Mouse (Mus musculus): ENCODE measurements around the gene Stat4. TPM values are rescaled to one million over a fixed set of nuclear protein-coding genes. Genes with fewer than 3 reads are reported as not detected.

Gene Stat4
- polyA plus RNA-seq, 1 experiment = 0.99 TPM

- TF ChIP-seq CTCF (conservative IDR thresholded peaks at IDR 0.05; ENCODE audit: insufficient read depth, insufficient read length, low read depth, low read length) = no peak
- no peak for TF ChIP-seq POLR2A (IDR thresholded peaks at IDR 0.05; ENCODE audit: low read depth, low read length)
- Histone ChIP-seq H3K4me1 (ENCODE audit: control insufficient read depth, insufficient read depth, low read length) (peaks cover 4% of the 10 kb centered on the region; the same call in 1 of the 2 replicates), H3K27ac (ENCODE audit: insufficient read depth, low read depth, low read length) (no peak overlapping the region), H3K27me3 (replicated peaks; ENCODE audit: control insufficient read depth, insufficient read depth, low read length) (no peaks in the 10 kb centered on the region), H3K36me3 (ENCODE audit: control insufficient read depth, insufficient read depth, low read length) (no peaks in the 10 kb centered on the region), H3K4me3 (ENCODE audit: insufficient read depth, low read depth, low read length) (no peak overlapping the region)
- no peak for DNase-seq
- WGBS = 98% methylated on average over 1 of the region's 1 CpGs
Measured at GRCm38 (mm10) chr1:52117777-52118176, 130.8 kb downstream of the Stat4 start.

- TF ChIP-seq POLR2A (IDR thresholded peaks at IDR 0.05; ENCODE audit: low read depth, low read length) (peak; percentile 5), CTCF (conservative IDR thresholded peaks at IDR 0.05; ENCODE audit: insufficient read depth, insufficient read length, low read depth, low read length) (0 out of 2 replicates have a peak, but pooled peaks have one; percentile 8)
- WGBS = 3% methylated on average over 37 of the region's 37 CpGs
- H3K27ac ChIP-seq (ENCODE audit: insufficient read depth, low read depth, low read length) = peak within 1 kb of the TSS; percentile 82
- peak; percentile 92 for DNase-seq
- H3K4me3 ChIP-seq (ENCODE audit: insufficient read depth, low read depth, low read length) = peak within 1 kb of the TSS; percentile 85
- no peaks in the 10 kb centered on the region for H3K27me3 ChIP-seq (replicated peaks; ENCODE audit: control insufficient read depth, insufficient read depth, low read length)
- no peaks in the 10 kb centered on the region; the same call in 1 of the 2 replicates for H3K4me1 ChIP-seq (ENCODE audit: control insufficient read depth, insufficient read depth, low read length)
- H3K36me3 ChIP-seq (ENCODE audit: control insufficient read depth, insufficient read depth, low read length) = no peaks in the 10 kb centered on the region; the same call in 1 of the 2 replicates
Measured at GRCm38 (mm10) chr1:52118860-52119591, 132.1 kb downstream of the Stat4 start, which contains the start of gene Stat1. Stat1 (plus strand) TSS chr1:52119440.

GRCm38 (mm10) chr1:52119691-52120090 lies 132.7 kb downstream of the Stat4 start:
- H3K4me1 ChIP-seq (ENCODE audit: control insufficient read depth, insufficient read depth, low read length) = no peaks in the 10 kb centered on the region; the same call in 1 of the 2 replicates
- TF ChIP-seq CTCF (conservative IDR thresholded peaks at IDR 0.05; ENCODE audit: insufficient read depth, insufficient read length, low read depth, low read length) = no peak
- no peak for TF ChIP-seq POLR2A (IDR thresholded peaks at IDR 0.05; ENCODE audit: low read depth, low read length)
- H3K4me3 ChIP-seq (ENCODE audit: insufficient read depth, low read depth, low read length) = peak overlapping the region; percentile 85
- peak overlapping the region; percentile 58 for H3K27ac ChIP-seq (ENCODE audit: insufficient read depth, low read depth, low read length)
- under 1% methylated on average over 20 of the region's 20 CpGs for WGBS
- no peaks in the 10 kb centered on the region for H3K27me3 ChIP-seq (replicated peaks; ENCODE audit: control insufficient read depth, insufficient read depth, low read length)
- DNase-seq = no peak
- H3K36me3 ChIP-seq (ENCODE audit: control insufficient read depth, insufficient read depth, low read length) = no peaks in the 10 kb centered on the region; the same call in 1 of the 2 replicates

- H3K27ac ChIP-seq (ENCODE audit: insufficient read depth, low read depth, low read length) = no peak overlapping the region
- no peaks in the 10 kb centered on the region; the same call in 1 of the 2 replicates for H3K4me1 ChIP-seq (ENCODE audit: control insufficient read depth, insufficient read depth, low read length)
- no peaks in the 10 kb centered on the region; the same call in 1 of the 2 replicates for H3K36me3 ChIP-seq (ENCODE audit: control insufficient read depth, insufficient read depth, low read length)
- peak overlapping the region; percentile 85 for H3K4me3 ChIP-seq (ENCODE audit: insufficient read depth, low read depth, low read length)
- 29% methylated on average over 10 of the region's 10 CpGs for WGBS
- no peaks in the 10 kb centered on the region for H3K27me3 ChIP-seq (replicated peaks; ENCODE audit: control insufficient read depth, insufficient read depth, low read length)
- no peak for TF ChIP-seq POLR2A (IDR thresholded peaks at IDR 0.05; ENCODE audit: low read depth, low read length)
- no peak for TF ChIP-seq CTCF (conservative IDR thresholded peaks at IDR 0.05; ENCODE audit: insufficient read depth, insufficient read length, low read depth, low read length)
- no peak for DNase-seq
Measured at GRCm38 (mm10) chr1:52120191-52120590, 133.2 kb downstream of the Stat4 start.

DNA sequence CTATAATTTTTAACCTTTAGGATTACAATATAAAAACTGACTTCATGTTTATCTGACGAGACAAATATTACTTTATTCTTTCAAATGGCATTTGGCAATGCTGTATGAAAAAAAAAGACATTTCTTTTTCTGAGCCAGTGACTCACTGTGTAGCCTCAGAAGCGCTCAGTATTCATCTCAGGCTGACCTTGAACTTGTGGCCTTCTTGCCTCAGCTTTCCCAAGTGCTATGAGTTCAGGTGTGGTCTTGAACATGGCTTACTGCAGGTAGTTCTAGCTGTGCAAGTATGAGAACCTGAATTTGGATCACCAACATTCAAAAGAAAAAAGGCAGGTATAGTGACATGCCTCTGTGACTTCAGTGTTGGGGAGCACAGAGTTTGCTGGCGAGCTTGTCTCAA lies 134.1 kb downstream of the Stat4 start:
- Histone ChIP-seq H3K36me3 (ENCODE audit: control insufficient read depth, insufficient read depth, low read length) (no peaks in the 10 kb centered on the region; the same call in 1 of the 2 replicates), H3K4me1 (ENCODE audit: control insufficient read depth, insufficient read depth, low read length) (no peaks in the 10 kb centered on the region; the same call in 1 of the 2 replicates), H3K4me3 (ENCODE audit: insufficient read depth, low read depth, low read length) (no peak overlapping the region), H3K27me3 (replicated peaks; ENCODE audit: control insufficient read depth, insufficient read depth, low read length) (no peaks in the 10 kb centered on the region), H3K27ac (ENCODE audit: insufficient read depth, low read depth, low read length) (no peak overlapping the region)
- WGBS = 89% methylated on average over 3 of the region's 3 CpGs
- DNase-seq = no peak
- no peak for TF ChIP-seq POLR2A (IDR thresholded peaks at IDR 0.05; ENCODE audit: low read depth, low read length)
- TF ChIP-seq CTCF (conservative IDR thresholded peaks at IDR 0.05; ENCODE audit: insufficient read depth, insufficient read length, low read depth, low read length) = no peak

DNA sequence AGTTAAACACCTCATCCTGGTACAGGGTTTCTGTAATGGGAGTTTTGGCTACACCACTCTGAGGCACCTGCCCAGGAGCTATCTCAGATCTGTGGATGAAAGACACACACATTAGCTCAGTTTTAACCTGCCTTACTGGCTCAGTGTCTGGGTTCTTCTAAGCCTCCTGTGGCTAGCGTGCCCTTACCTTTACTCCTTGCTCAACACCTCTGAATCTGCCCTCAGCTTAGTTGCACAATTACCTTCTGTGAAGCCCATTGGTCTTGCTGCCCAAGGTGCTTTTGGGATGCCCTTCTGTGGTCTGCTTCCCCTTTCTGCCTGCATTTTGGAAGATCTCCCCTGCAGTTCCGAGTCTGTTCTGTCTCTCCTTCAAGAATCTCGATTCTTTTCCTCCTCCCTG lies 137.9 kb downstream of the Stat4 start:
- no peak for TF ChIP-seq POLR2A (IDR thresholded peaks at IDR 0.05; ENCODE audit: low read depth, low read length)
- TF ChIP-seq CTCF (conservative IDR thresholded peaks at IDR 0.05; ENCODE audit: insufficient read depth, insufficient read length, low read depth, low read length) = no peak
- Histone ChIP-seq H3K4me1 (ENCODE audit: control insufficient read depth, insufficient read depth, low read length) (no peaks in the 10 kb centered on the region; the same call in 1 of the 2 replicates), H3K36me3 (ENCODE audit: control insufficient read depth, insufficient read depth, low read length) (no peaks in the 10 kb centered on the region; the same call in 1 of the 2 replicates), H3K27ac (ENCODE audit: insufficient read depth, low read depth, low read length) (no peak overlapping the region), H3K4me3 (ENCODE audit: insufficient read depth, low read depth, low read length) (no peak overlapping the region), H3K27me3 (replicated peaks; ENCODE audit: control insufficient read depth, insufficient read depth, low read length) (no peaks in the 10 kb centered on the region)
- no peak for DNase-seq
- WGBS = 78% methylated on average over 3 of the region's 3 CpGs

DNA sequence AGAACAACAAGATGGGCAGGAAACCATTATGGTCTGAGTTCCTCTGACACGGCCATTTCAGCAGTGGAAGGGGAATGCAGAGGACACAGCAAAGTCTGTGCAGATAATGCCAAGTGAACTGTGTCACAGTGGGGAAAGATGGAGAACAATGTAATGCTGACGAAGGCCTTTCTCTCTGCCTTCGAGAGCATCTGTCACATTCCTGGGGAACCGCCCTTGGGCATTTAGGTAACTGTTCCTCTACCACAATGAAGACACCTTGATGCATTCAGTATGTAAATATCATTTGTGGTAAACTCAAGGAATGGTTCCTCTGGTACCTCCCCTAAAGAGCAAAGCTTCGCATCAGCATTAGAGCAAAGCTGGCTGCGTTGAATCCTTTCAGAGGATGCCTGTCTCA lies 140.4 kb downstream of the Stat4 start:
- no peak overlapping the region for H3K27ac ChIP-seq (ENCODE audit: insufficient read depth, low read depth, low read length)
- no peak for DNase-seq
- H3K27me3 ChIP-seq (replicated peaks; ENCODE audit: control insufficient read depth, insufficient read depth, low read length) = no peaks in the 10 kb centered on the region
- 95% methylated on average over 6 of the region's 6 CpGs for WGBS
- H3K4me1 ChIP-seq (ENCODE audit: control insufficient read depth, insufficient read depth, low read length) = no peaks in the 10 kb centered on the region
- no peak overlapping the region for H3K4me3 ChIP-seq (ENCODE audit: insufficient read depth, low read depth, low read length)
- no peaks in the 10 kb centered on the region; the same call in 1 of the 2 replicates for H3K36me3 ChIP-seq (ENCODE audit: control insufficient read depth, insufficient read depth, low read length)
- TF ChIP-seq POLR2A (IDR thresholded peaks at IDR 0.05; ENCODE audit: low read depth, low read length) = no peak
- TF ChIP-seq CTCF (conservative IDR thresholded peaks at IDR 0.05; ENCODE audit: insufficient read depth, insufficient read length, low read depth, low read length) = no peak
